Mouse (Mus musculus) thymus, postnatal 25 days (tissue): ENCODE results near the gene Maats1.

Experiments used
- DNase-seq: peaks from one replicate; pipeline ENCODE4 v3.0.0; 2022

Gene Maats1

GRCm38 (mm10) chr16:38369992-38370484 lies 28.1 kb upstream of the Maats1 start:
- no peak for DNase-seq

- no peak for DNase-seq
Observed at GRCm38 (mm10) chr16:38369431-38369830, 27.5 kb upstream of the Maats1 start.

- no peak for DNase-seq
Observed at GRCm38 (mm10) chr16:38369000-38369399, 27.1 kb upstream of the Maats1 start.

GRCm38 (mm10) chr16:38368336-38368735 lies 26.4 kb upstream of the Maats1 start:
- DNase-seq = no peak

- no peak for DNase-seq
Observed at GRCm38 (mm10) chr16:38366231-38366630, 24.3 kb upstream of the Maats1 start.

GRCm38 (mm10) chr16:38365390-38365789 lies 23.4 kb upstream of the Maats1 start:
- DNase-seq = no peak

- no peak for DNase-seq
Observed at GRCm38 (mm10) chr16:38363657-38364056, 21.7 kb upstream of the Maats1 start.

- no peak for DNase-seq
Observed at GRCm38 (mm10) chr16:38363256-38363595, 21.3 kb upstream of the Maats1 start.

GRCm38 (mm10) chr16:38362493-38363255 lies 20.7 kb upstream of the Maats1 start:
- no peak for DNase-seq

- no peak for DNase-seq
Observed at GRCm38 (mm10) chr16:38361933-38362332, 20.0 kb upstream of the Maats1 start, which contains the start of gene Popdc2. TSS of gene Popdc2 (plus strand) at chr16:38362209.

- no peak for DNase-seq
Observed at GRCm38 (mm10) chr16:38360317-38360716, 18.4 kb upstream of the Maats1 start.

- DNase-seq = no peak
Observed at GRCm38 (mm10) chr16:38359857-38360256, 17.9 kb upstream of the Maats1 start.

- no peak for DNase-seq
Observed at GRCm38 (mm10) chr16:38359241-38359640, 17.3 kb upstream of the Maats1 start.

- DNase-seq = no peak
Observed at GRCm38 (mm10) chr16:38358256-38358812, 16.4 kb upstream of the Maats1 start.

GRCm38 (mm10) chr16:38354185-38354913 lies 12.4 kb upstream of the Maats1 start:
- no peak for DNase-seq

GRCm38 (mm10) chr16:38353642-38354041 lies 11.7 kb upstream of the Maats1 start:
- no peak for DNase-seq

GRCm38 (mm10) chr16:38352851-38353250 lies 10.9 kb upstream of the Maats1 start:
- no peak for DNase-seq

- DNase-seq = no peak
Observed at GRCm38 (mm10) chr16:38352031-38352430, 10.1 kb upstream of the Maats1 start.

GRCm38 (mm10) chr16:38350939-38351338 lies 9.0 kb upstream of the Maats1 start:
- DNase-seq = no peak

- DNase-seq = no peak
Observed at GRCm38 (mm10) chr16:38350361-38350855, 8.5 kb upstream of the Maats1 start.

GRCm38 (mm10) chr16:38349881-38350280 lies 7.9 kb upstream of the Maats1 start:
- DNase-seq = no peak

- DNase-seq = no peak
Observed at GRCm38 (mm10) chr16:38348217-38348761, 6.3 kb upstream of the Maats1 start.

- DNase-seq = no peak
Observed at GRCm38 (mm10) chr16:38347588-38347987, 5.6 kb upstream of the Maats1 start.
